Mouse (Mus musculus) brown adipose tissue, adult 24 weeks (tissue): Measurements from ENCODE around the gene Muc15. TPM values are rescaled to one million over a fixed set of nuclear protein-coding genes. Genes with fewer than 3 reads are reported as not detected.

ENCODE experiments used
- H3K27ac ChIP-seq: fragments of 200-500 bp; replicated peaks from 2 replicates; pipeline ENCODE4 v1.5.1; 2012; ENCODE audit warnings: low read depth, mild to moderate bottlenecking, low read length
- H3K4me1 ChIP-seq: fragments of 200-500 bp; 2 replicates; pipeline ENCODE4 v1.6.1; 2012; ENCODE audit warnings: low read length, mixed read lengths; ENCODE audit not compliant: control insufficient read depth, insufficient read depth, insufficient read length
- H3K4me3 ChIP-seq: fragments of 200-500 bp; 2 replicates; pipeline ENCODE4 v1.5.1; 2012; ENCODE audit warnings: low read depth, mild to moderate bottlenecking, low read length, moderate library complexity; ENCODE audit not compliant: insufficient read depth
- polyA plus RNA-seq: library from polyadenylated mRNA; stranded (reverse); fragments of >200 nt; gene quantifications from 2 replicates; pipeline ENCODE4 v1.2.4, GENCODE M21; 2012; ENCODE audit not compliant: missing spikeins, insufficient read depth, insufficient read length

The Muc15 gene
- not detected in 2 replicates for polyA plus RNA-seq

DNA sequence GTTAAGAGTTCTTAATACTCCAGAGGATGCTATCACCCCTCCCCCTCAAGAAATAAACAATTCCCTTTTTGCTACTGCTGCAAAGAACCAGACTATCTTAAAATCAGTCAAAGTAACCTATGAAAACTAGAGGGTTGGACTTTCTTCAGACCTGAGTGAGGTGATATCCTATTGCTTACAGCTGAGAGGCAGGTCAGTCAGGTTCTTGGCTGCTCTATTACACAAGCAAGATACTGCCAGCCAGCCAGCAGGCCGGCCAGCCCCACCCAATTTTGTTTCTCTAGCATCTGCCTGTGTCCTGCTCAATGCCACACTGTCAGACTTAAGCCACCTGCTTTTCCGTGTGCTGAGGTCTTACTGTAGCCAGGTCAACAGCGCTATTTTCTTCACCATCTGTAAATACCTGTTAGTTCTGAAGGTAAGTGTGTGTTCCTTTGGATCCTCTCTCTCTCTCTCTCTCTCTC, at the start of gene Muc15:
Gene Muc15 (plus strand): TSS at position 51 of the 464 bp plus-strand sequence.
- H3K4me1 ChIP-seq: no peaks in the 10 kb centered on the region
- H3K4me3 ChIP-seq: no peak within 1 kb of the TSS
- H3K27ac ChIP-seq: no peak within 1 kb of the TSS

DNA sequence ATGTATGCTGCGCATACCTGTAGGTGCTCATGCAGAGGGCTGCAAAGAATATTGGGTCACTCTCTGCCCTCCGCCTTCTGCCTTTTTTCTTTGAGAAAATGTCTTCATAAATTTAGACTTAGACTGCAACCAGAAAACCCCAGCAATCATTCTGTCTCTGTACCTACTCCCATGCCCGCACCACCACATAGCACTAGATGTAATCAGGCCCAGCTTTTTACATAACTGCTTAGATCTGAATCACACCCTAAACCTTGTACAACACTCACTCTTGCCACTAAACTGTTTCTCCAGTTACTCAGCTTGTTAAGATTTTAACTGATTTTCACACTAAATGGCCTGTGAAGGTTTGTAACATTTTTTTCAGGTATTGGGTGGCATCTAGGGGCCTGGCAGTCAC, 11.7 kb upstream of the Muc15 start:
- Histone ChIP-seq H3K4me3 (no peak overlapping the region), H3K27ac (no peak overlapping the region), H3K4me1 (no peaks in the 10 kb centered on the region)

- Histone ChIP-seq H3K4me3 (no peak overlapping the region), H3K4me1 (no peaks in the 10 kb centered on the region), H3K27ac (no peak overlapping the region)
Measured at GRCm38 (mm10) chr2:110710055-110710720, 11.0 kb upstream of the Muc15 start.

- H3K27ac ChIP-seq: no peak overlapping the region
- no peak overlapping the region for H3K4me3 ChIP-seq
Measured at GRCm38 (mm10) chr2:110719051-110719450, 2.1 kb upstream of the Muc15 start.

GRCm38 (mm10) chr2:110722208-110722607, 1.1 kb downstream of the Muc15 start:
- H3K4me3 ChIP-seq: no peak overlapping the region
- no peak overlapping the region for H3K27ac ChIP-seq
- H3K4me1 ChIP-seq: no peaks in the 10 kb centered on the region

More at GRCm38 (mm10) chr2:110719051-110719450, 2.1 kb upstream of the Muc15 start:
- H3K4me1 ChIP-seq: no peaks in the 10 kb centered on the region

DNA sequence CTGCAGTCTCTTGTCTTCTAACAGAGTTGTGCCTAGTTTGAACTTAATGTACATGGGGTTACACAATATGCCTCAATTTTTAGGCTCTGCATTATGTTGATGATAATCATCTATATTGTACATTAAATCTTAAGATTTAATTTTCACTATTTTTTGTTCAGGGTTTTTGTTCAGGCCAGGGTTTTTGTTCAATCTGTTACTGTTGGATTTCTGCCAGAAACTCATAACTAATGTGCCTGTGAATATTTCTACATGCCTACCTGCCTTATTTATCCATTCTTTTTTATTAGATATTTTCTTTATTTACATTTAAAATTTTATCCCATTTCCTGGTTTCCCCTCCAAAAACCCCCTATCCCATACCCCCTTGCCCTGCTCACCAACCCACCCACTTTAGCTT, 5.0 kb downstream of the Muc15 start:
- no peak overlapping the region for H3K4me3 ChIP-seq
- H3K27ac ChIP-seq: no peak overlapping the region
- no peaks in the 10 kb centered on the region for H3K4me1 ChIP-seq

DNA sequence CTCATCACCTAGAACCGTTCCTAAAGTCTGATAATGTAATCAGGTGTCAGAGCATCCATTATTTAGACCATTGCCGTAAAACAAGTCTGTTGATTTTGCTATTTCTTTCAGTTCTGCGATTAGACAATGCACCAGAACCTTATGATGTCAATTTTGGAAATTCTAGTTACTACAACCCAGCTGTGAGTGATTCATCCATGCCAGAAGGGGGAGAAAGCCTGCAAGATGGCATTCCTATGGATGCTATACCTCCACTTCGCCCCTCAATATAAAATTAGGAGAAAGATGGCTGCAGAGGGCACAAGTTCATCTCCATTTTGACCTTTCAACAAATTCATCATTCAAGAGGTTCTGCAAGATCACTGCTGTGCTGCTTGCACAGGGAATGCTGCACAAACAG, 16.1 kb downstream of the Muc15 start:
- H3K4me3 ChIP-seq: no peak overlapping the region
- H3K4me1 ChIP-seq: no peaks in the 10 kb centered on the region
- no peak overlapping the region for H3K27ac ChIP-seq

- Histone ChIP-seq H3K4me1 (no peaks in the 10 kb centered on the region), H3K27ac (no peak overlapping the region), H3K4me3 (no peak overlapping the region)
Measured at GRCm38 (mm10) chr2:110737981-110738380, 16.8 kb downstream of the Muc15 start.

DNA sequence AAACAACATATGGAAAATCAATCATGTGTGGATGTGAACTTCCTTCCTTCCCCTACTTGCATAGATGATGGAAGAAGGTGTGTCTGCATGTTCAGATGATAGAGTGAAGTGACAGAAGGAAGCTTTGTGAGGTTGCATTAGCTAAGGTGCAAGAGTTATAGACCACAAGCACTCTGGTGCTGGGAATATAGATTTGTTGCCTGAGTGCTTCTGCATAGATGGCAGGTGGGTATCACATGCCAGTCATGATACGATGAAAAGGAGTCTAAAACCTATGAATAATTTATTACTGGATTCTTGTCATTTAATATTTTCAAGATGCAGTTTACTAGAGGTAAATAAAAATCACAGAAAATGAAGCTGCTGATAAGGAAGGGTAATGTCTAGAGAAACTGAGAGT, 18.6 kb downstream of the Muc15 start:
- Histone ChIP-seq H3K27ac (no peak overlapping the region), H3K4me3 (no peak overlapping the region), H3K4me1 (no peaks in the 10 kb centered on the region)

GRCm38 (mm10) chr2:110740493-110740892, 19.4 kb downstream of the Muc15 start:
- H3K4me3 ChIP-seq: no peak overlapping the region
- no peak overlapping the region for H3K27ac ChIP-seq
- no peaks in the 10 kb centered on the region for H3K4me1 ChIP-seq

- Histone ChIP-seq H3K4me3 (no peak overlapping the region), H3K27ac (no peak overlapping the region), H3K4me1 (no peaks in the 10 kb centered on the region)
Measured at GRCm38 (mm10) chr2:110757556-110757955, 36.4 kb downstream of the Muc15 start.

GRCm38 (mm10) chr2:110759434-110759833, 38.3 kb downstream of the Muc15 start:
- Histone ChIP-seq H3K27ac (no peak overlapping the region), H3K4me3 (no peak overlapping the region), H3K4me1 (no peaks in the 10 kb centered on the region)

GRCm38 (mm10) chr2:110787396-110787795, 66.3 kb downstream of the Muc15 start:
- Histone ChIP-seq H3K27ac (no peak overlapping the region), H3K4me1 (no peaks in the 10 kb centered on the region), H3K4me3 (no peak overlapping the region)
